Mouse (Mus musculus): ENCODE measurements at regions not wholly inside any gene's neighbourhood (a gene's known extent, or its start where the extent isn't known, plus 50 kb on each side); places are given as distances from the start of the nearest gene placed in this dataset.

- DNase-seq, result no peak
These were observed 54.0 kb upstream of the Vmn2r7 start for GRCm38 (mm10) chr3:64898610-64899009.

DNA sequence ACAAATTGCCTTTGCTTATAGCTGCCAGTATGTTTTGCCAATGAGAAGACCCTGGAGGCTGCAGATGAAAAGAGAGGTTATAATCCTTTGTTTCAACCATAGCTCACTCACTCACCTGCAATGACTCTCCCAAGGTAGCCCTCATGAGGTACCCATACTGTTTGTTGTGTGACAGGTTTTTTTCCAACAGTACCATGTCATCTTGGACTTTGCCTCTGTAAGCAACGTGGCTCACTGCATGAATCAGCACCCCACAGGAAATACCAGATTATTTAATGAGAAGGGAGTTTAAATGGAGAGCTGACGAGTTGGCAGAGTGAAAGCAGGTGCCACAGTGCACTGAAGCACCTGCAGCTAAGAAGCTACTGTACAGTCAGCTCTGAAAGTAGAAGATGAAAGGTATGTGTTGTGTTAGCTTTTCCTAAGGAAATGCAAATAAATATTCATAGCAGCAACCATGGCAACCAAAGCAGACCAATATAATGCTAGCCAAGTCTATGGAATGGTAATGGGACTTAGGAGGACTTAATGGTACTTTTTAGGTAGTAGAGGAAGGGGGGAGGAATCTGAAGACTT, 56.8 kb upstream of the Vmn2r7 start:
- DNase-seq, result no peak

GRCm38 (mm10) chr3:64949307-64949706, 104.7 kb upstream of the Vmn2r7 start:
- DNase-seq, result no peak

DNA sequence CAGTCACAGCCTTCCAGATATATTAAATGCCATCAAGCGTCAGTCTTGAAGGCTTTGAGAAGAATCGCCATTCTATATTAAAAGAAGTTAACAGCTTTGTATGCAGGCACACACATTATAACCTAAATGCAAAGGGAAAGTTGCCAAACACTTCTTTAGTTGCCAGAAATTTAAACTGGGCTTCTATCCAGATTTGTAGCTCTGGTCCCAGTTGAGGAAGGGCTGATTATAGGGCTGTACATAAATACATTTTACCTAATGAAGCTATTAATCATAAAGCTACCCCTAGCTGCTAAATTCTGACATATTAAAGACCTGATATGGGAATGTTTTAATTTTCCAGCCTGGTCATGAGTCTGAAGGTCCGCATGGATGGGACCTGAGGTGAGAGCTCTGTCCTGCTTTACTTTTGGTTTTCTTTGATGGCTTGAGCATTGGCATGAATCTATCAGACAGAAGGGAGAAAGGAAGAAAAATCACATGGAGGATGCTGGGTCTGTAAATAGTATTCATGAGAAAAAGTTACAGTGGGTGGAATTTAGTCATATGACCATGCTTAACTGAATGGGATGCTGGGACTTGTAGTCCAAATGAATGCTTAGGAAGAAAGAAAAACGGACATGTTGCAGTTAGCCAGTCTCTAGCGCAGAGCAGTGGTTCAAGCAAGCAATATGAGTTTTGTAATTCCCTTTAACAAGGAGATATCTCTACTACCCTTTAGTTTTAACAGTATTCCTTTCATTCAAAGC, 120.3 kb upstream of the Vmn2r7 start:
- no peak for DNase-seq

- no peak for DNase-seq
These were observed 120.9 kb upstream of the Vmn2r7 start for GRCm38 (mm10) chr3:64965416-64965980.

DNA sequence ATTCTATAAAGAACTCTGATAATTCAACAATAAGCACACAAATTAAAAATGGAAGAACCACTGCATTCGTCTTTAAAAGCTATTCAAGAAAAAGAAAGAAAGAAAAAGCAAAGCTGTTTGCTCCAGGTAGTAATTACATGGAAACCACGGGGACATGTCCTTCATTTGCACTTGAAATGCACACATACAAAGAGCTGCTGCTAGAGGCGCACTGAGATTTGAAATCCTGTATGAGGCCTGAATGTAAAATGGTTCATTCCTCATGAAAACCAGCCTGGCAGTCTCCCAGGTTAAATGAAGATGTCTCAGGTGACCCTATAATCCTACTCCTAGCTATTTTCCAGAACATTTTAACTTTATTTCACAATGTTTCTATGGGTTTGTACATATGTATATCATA, 123.7 kb upstream of the Vmn2r7 start:
- no peak for DNase-seq

DNA sequence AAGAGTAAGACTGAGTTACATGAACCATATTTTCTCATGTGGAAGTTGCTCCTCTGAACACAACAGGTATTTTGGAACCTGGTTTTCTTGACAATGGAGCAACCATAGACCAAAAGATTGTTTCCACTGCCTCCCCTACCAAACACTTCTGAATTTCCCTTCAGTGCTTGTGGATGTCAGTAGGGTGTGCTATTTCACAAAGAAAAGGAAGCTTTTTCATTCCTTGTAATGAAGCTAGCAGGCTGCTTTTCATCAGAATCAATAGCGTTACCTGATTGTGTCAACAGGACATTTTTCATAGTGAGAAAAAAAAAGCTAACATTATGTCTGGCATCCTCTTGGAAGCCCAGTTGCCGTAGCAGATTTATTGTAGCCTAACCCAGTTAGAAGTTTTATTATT, 124.8 kb upstream of the Kcnab1 start:
- no peak for DNase-seq

DNA sequence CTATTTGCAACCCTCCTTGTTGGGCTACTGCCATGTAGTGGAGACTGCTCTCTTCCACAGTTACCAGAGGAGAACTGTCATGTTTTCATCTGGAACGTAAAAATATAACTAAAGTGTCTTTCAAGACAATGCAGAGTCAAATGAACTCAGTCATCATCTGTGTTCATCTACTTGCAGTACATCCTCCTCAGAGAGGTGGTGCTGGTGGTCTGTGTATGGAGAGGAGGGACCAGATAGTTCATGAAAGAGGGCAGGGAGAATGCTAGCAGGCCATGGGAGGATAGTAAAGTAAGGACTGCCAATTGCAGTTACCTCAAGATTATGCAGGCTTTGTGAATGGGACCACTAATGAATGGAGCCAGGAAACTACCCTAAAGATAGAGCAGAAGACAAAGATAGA, 121.5 kb upstream of the Kcnab1 start:
- DNase-seq, result peak in 1 of 2 experiments; percentile 8

- DNase-seq, result no peak
These were observed 112.7 kb upstream of the Kcnab1 start for GRCm38 (mm10) chr3:64996451-64996850.

DNA sequence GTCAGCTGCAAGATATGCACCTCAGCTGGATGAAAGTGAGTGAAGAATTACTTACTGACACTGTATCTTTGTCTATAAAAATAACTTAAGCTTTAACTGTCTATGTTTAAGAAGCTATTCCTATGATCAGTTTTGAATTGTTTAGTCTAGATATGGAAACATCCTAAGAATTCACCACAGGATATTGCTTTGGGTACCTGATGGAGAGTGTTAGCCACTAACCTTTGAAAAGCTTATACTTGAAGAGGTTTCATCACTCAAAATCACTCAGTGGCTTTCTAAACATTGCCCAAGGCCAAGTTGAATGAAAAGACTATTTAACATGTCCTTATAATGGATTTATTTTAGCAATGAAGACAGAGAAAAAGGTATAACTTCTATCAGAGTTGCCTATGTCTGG, 111.6 kb upstream of the Kcnab1 start:
- DNase-seq, result no peak

- DNase-seq, result no peak
These were observed 108.1 kb upstream of the Kcnab1 start for GRCm38 (mm10) chr3:65001131-65001530.

DNA sequence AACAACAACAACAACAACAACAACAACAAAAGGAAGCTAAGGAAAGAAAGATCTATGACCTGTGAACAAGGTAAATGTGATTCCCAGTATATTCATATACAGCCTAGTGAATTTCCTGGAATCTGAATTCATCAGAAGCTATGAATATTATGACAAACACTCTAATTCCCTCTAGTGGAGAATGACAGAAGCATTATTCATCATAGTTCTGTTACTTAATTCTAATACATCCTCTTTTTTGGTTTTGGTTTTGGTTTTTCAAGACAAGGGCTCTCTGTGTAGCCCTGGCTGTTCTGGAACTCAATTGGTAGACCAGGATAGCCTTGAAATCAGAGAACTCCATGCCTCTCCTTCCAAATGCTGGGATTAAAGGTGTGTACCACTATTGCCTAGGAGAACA, 106.6 kb upstream of the Kcnab1 start:
- no peak for DNase-seq

GRCm38 (mm10) chr3:65006127-65006526, 103.1 kb upstream of the Kcnab1 start:
- no peak for DNase-seq

GRCm38 (mm10) chr3:65006565-65006964, 102.6 kb upstream of the Kcnab1 start:
- DNase-seq, result no peak

DNA sequence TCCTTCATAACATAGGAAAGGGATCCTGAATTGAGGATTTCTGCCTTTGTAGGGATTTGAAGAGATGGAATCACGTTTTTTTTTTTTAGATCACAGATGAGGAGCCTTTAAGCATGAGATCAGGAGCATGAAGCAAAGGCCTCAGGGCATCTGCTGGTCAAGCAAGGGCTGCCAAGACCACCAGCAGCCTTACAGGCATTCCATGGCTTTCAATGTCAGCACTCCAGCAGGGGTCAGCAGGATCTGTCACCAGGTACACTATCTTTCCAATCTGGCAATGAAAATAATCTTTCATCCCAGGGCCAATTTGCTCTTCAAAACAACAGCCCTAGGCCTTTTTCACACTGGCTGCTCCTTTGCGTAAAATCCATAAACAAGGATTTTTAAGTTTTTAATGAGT, 85.3 kb upstream of the Kcnab1 start:
- DNase-seq, result no peak

GRCm38 (mm10) chr3:65037626-65038025, 71.6 kb upstream of the Kcnab1 start:
- no peak for DNase-seq

- DNase-seq, result no peak
These were observed 61.3 kb upstream of the Kcnab1 start for GRCm38 (mm10) chr3:65047879-65048278.

GRCm38 (mm10) chr3:65055401-65055800, 53.8 kb upstream of the Kcnab1 start:
- peak; percentile 13 to 33 for DNase-seq
